Mouse (Mus musculus) testis, postnatal 10 days (tissue): ENCODE measurements around the gene Zfp821.
A peak's percentile ranks its signal among the peaks of the same experiment; 100 is the strongest.

Experiments
- DNase-seq: peaks from one replicate; pipeline ENCODE4 v3.0.0; 2021; ENCODE audit warnings: low spot score

Gene Zfp821

GRCm38 (mm10) chr8:109705320-109706075 is at the start of gene Zfp821:
TSS of gene Zfp821 (plus strand) at chr8:109705546.
- DNase-seq, result peak; percentile 97

- DNase-seq, result no peak
These were observed 48.5 kb upstream of the Zfp821 start for GRCm38 (mm10) chr8:109656860-109657259.

- no peak for DNase-seq
These were observed 43.0 kb upstream of the Zfp821 start for GRCm38 (mm10) chr8:109662328-109662727.

- no peak for DNase-seq
These were observed 38.7 kb upstream of the Zfp821 start for GRCm38 (mm10) chr8:109666616-109667015.

- no peak for DNase-seq
These were observed 32.7 kb upstream of the Zfp821 start for GRCm38 (mm10) chr8:109672656-109673055.

GRCm38 (mm10) chr8:109673596-109673995 is 31.8 kb upstream of the Zfp821 start:
- DNase-seq, result no peak

- DNase-seq, result no peak
These were observed 29.3 kb upstream of the Zfp821 start for GRCm38 (mm10) chr8:109675896-109676643.

GRCm38 (mm10) chr8:109681535-109681934 is 23.8 kb upstream of the Zfp821 start:
- no peak for DNase-seq

GRCm38 (mm10) chr8:109682120-109682519 is 23.2 kb upstream of the Zfp821 start:
- no peak for DNase-seq

GRCm38 (mm10) chr8:109687248-109687647 is 18.1 kb upstream of the Zfp821 start:
- DNase-seq, result no peak

GRCm38 (mm10) chr8:109691769-109692168 is 13.6 kb upstream of the Zfp821 start:
- no peak for DNase-seq

GRCm38 (mm10) chr8:109692443-109693145 is 12.8 kb upstream of the Zfp821 start:
- DNase-seq, result no peak

GRCm38 (mm10) chr8:109693146-109693900 is 12.0 kb upstream of the Zfp821 start, which contains the start of gene Ist1:
TSS of gene Ist1 (minus strand) at chr8:109693260.
- peak; percentile 99 for DNase-seq

GRCm38 (mm10) chr8:109694154-109694553 is 11.2 kb upstream of the Zfp821 start:
- DNase-seq, result no peak

GRCm38 (mm10) chr8:109697754-109698153 is 7.6 kb upstream of the Zfp821 start:
- DNase-seq, result no peak

GRCm38 (mm10) chr8:109698477-109698876 is 6.9 kb upstream of the Zfp821 start:
- no peak for DNase-seq

GRCm38 (mm10) chr8:109704565-109705319 is 604 bp upstream of the Zfp821 start:
- no peak for DNase-seq

- no peak for DNase-seq
These were observed 929 bp downstream of the Zfp821 start for GRCm38 (mm10) chr8:109706076-109706873.

GRCm38 (mm10) chr8:109706874-109707237 is 1.5 kb downstream of the Zfp821 start:
- DNase-seq, result peak; percentile 88

GRCm38 (mm10) chr8:109707921-109708320 is 2.6 kb downstream of the Zfp821 start:
- no peak for DNase-seq
